Mouse (Mus musculus) left cerebral cortex, postnatal 36 days (tissue): Measurements from ENCODE around the gene Ghitm. TPM values are rescaled to one million over a fixed set of nuclear protein-coding genes. Genes with fewer than 3 reads are reported as not detected.

Source experiments
- DNase-seq, 2 experiments: peaks; one replicate each; pipeline ENCODE4 v3.0.0; 2021 to 2022; ENCODE audit warnings: low spot score in 2 of 2, mixed read lengths in 1 of 2
- intact Hi-C: fragments of 180-260 bp; cut with DNase I; formaldehyde crosslinking; loops from one replicate; pipeline ENCODE4 v1.15.1; 2025
- total RNA-seq, 2 experiments: library from RNA; stranded (reverse); gene quantifications; 2 replicates each; pipeline ENCODE4 v1.2.3; 2021

Ghitm gene
- total RNA-seq, 2 experiments from 2014 or later = 417 to 434 TPM

DNA sequence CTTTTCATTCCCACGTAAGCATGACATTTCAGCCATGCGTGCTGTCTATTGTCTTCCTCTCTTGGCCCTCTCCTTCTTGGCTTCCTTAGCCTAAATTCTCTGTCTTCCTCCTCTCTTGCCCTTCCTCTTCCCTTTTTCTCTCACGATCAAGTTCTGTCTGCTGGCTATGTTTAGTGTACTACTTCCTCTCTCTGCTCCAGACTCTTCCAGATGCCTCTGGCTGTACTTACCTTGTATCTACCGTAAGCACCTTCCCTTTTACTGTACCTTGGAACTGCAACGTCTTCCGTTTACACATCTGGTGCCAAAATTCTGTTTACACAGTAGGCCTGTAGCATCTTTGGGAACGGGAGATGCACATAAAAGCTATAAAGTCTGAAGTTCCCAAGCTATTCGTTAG lies 25.6 kb downstream of the Ghitm start:
- DNase-seq = no peak
- intact Hi-C loops = no loop called here

GRCm38 (mm10) chr14:37105846-37106245 lies 29.2 kb downstream of the Ghitm start:
- intact Hi-C loops = no loop called here
- no peak for DNase-seq

DNA sequence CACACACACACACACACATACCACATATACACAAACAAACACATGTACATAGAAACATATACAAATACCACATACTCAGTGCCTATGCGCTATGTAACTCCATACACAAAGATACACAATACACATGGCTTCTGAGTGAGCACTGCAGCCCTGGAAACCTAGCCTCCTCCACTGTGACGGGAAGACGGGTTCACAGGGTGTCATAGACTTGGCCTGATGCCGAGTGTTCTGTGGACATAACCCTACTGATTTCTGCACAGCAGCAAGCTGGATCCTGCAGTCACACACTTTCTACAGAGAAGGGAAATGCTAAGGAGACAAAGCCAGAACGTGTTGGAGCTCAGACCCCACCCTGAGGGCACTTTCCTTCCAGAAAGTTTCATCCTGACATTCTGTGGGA lies 30.3 kb downstream of the Ghitm start:
- no peak for DNase-seq
- intact Hi-C loops = no loop called here

GRCm38 (mm10) chr14:37102484-37102883 lies 32.6 kb downstream of the Ghitm start:
- intact Hi-C loops = no loop called here
- DNase-seq = no peak

GRCm38 (mm10) chr14:37101531-37101930 lies 33.5 kb downstream of the Ghitm start:
- intact Hi-C loops = no loop called here
- no peak for DNase-seq

DNA sequence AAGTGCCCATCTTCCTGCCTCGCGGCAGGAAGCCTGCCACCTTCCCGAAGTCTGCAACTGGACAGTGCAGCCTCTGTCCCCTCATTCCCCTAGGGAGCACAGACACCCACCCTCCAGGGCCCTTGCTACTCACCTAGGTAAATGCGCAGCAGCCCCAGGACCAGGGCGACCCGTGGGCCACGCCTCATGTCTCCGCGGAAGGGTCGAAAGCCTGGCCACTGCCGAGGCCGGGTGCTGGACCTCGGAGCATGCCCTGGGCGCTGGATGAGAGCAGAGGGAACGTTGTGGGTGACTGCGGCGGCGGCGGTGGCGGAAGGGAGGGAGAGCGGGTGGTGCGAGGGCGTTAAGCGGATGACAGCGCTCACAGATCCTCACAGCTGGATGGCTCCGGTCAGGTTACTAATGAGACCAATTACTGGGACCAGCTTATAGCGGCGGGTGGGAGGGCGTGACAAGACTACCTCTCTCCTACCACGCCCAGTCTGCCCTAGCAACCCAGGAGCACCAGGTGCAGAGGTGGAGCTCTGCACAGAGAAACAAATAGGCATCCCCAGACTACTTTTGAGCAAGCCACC lies 37.0 kb downstream of the Ghitm start, which contains the start of gene Cdhr1:
TSS of gene Cdhr1 (minus strand) at position 392 of the 575 bp plus-strand sequence.
- peak; percentile 19 to 25 for DNase-seq
- intact Hi-C loops = no loop called here

DNA sequence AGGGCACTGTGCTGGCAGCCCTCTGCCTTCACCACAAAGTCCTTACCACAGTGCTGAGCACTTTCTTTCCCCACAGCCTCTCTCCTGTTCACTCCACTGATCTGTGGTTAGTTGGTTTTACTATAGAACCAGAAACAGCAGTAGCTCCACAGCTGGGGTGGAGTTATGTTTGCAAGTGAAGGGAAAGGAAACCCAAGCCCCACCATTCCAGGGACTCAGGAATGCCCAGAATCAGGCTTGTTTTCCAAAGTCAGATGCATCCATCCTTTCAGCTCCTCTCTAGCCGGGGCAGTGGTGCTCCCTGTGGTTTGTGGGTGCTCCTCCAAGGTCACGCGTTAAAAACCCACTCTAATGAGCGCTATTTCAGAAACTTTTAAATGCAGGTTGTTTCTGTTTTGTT lies 39.5 kb downstream of the Ghitm start:
- no peak for DNase-seq
- intact Hi-C loops = no loop called here

- DNase-seq = no peak
- intact Hi-C loops = no loop called here
Measured at GRCm38 (mm10) chr14:37094436-37094835, 40.6 kb downstream of the Ghitm start.

DNA sequence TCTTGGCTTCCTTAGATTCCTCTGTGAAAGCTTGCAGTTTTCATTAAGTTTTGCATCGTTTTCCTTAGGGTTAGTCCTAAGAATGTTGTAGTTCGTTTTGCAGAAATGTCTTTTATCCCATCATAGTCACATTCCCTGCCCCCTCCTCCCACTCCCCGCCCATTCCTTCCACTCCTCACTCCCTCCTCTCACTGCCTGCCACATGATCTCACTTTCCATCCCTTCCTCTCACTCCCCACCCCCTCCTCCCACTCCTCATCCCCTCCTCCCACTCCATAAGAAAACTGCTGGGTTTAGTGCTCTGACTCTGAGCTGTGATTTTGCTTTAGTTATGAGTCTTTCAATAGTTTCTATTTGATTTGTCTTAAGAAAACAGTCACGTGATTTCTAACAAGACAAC lies 51.3 kb downstream of the Ghitm start:
- intact Hi-C loops = no loop called here
- no peak for DNase-seq

DNA sequence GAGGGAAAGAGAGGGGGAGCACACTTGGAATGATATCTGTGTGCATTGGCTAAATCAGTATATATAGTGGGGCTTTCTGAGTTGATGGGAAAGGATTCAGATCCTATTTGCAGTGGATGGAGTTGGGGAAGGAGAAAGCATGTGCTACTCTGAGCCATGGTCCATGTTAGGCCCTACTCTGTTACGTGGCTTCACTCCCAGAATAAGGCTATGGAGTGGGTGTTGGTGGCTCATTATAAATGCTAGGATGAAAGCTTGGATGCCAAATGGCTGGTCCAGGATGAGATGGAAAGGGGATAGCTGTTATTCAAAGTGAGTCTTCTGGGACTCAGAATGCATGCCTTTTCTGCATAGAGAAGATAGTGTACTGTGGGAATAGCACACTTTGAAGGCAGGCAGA lies 54.3 kb downstream of the Ghitm start:
- DNase-seq = no peak
- intact Hi-C loops = no loop called here

Other genes with a start within 250 kb of the Ghitm start
- gene Ccser2, start 166.5 kb downstream of the Ghitm start, total RNA-seq = 10 to 100 TPM; 81.6 to 84.1 TPM
- not detected for gene Rgr, start 86.3 kb downstream of the Ghitm start, total RNA-seq
- not detected for gene Lrit1, start 80.4 kb downstream of the Ghitm start, total RNA-seq
- not detected for gene Lrit2, start 67.3 kb downstream of the Ghitm start, total RNA-seq
- 10 to 100 TPM; 11.2 to 17.0 TPM for gene Cdhr1, start 36.9 kb downstream of the Ghitm start, total RNA-seq
- gene 2610528A11Rik, start 21.2 kb downstream of the Ghitm start, total RNA-seq = under 1 TPM; 0.95 to 0.96 TPM